Mouse (Mus musculus): ENCODE measurements around the gene Bicra.

DNA sequence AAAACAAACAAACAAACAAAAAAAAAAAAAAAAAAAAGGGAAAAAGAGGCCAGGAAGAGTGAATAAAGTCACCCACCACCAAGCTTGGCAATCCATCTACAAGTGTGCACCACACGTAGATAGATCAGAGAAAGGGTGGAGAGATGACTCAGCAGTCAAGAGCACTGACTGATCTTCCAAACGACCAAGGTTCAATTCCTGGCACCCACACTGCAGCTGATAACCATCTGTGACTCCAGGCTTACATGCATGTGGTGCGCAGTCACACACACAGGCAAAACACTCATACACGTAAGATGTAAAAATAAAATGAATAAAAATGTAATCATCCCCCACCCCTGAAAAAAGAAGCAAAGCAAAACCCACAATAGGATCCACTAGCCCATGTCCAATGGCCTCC lies 44.7 kb downstream of the Bicra start:
- TF ChIP-seq CTCF (IDR thresholded peaks at IDR 0.05; ENCODE audit: low read depth, low read length) (no peak), TAL1 (conservative IDR thresholded peaks at IDR 0.05; ENCODE audit: low read depth, low read length) (no peak)
